Mouse (Mus musculus) thymus, postnatal 10 days (tissue): ENCODE measurements around the gene Anapc2.
"Not testable (repeated sequence)": the region's sequence is repeated elsewhere in the genome, so short reads cannot be mapped to it uniquely, and the experiment has no call there.

Experiments
- DNase-seq, 2 experiments: peaks; one replicate each; pipeline ENCODE4 v3.0.0; 2021; ENCODE audit warnings: low spot score in 2 of 2

The Anapc2 gene

GRCm38 (mm10) chr2:25240723-25241437, 31.4 kb upstream of the Anapc2 start:
- no peak for DNase-seq

- DNase-seq = no peak
Measured at GRCm38 (mm10) chr2:25241438-25241775, 30.9 kb upstream of the Anapc2 start.

- DNase-seq = peak in 1 of 2 experiments; percentile 35
Measured at GRCm38 (mm10) chr2:25242101-25242506, 30.2 kb upstream of the Anapc2 start, which contains the start of the genes Rnf208 and Cysrt1. Gene Rnf208 (plus strand): TSS chr2:25242255. Gene Cysrt1 (minus strand): TSS chr2:25242452.

- DNase-seq = no peak
Measured at GRCm38 (mm10) chr2:25243342-25243741, 28.9 kb upstream of the Anapc2 start.

GRCm38 (mm10) chr2:25244144-25244543, 28.1 kb upstream of the Anapc2 start:
- DNase-seq = no peak

- DNase-seq = no peak
Measured at GRCm38 (mm10) chr2:25246183-25247072, 25.9 kb upstream of the Anapc2 start, which contains the start of gene AL732309.1. Gene AL732309.1 (minus strand): TSS chr2:25246863.

GRCm38 (mm10) chr2:25252331-25252730, 19.9 kb upstream of the Anapc2 start:
- DNase-seq = no peak

GRCm38 (mm10) chr2:25255284-25255779, 16.9 kb upstream of the Anapc2 start, which contains the start of gene Tmem203:
Gene Tmem203 (plus strand): TSS chr2:25255439.
- peak; percentile 78 to 82 for DNase-seq

- peak; percentile 40 to 68 for DNase-seq
Measured at GRCm38 (mm10) chr2:25256443-25257109, 15.7 kb upstream of the Anapc2 start.

- DNase-seq = not testable (repeated sequence)
Measured at GRCm38 (mm10) chr2:25257250-25257649, 15.0 kb upstream of the Anapc2 start.

- no peak for DNase-seq
Measured at GRCm38 (mm10) chr2:25258887-25259286, 13.4 kb upstream of the Anapc2 start.

- DNase-seq = no peak
Measured at GRCm38 (mm10) chr2:25261870-25262269, 10.4 kb upstream of the Anapc2 start.

- DNase-seq = peak; percentile 92 to 94
Measured at GRCm38 (mm10) chr2:25262291-25262767, 9.9 kb upstream of the Anapc2 start, which contains the start of gene Tprn. Gene Tprn (plus strand): TSS chr2:25262618.

- DNase-seq = peak; percentile 47 to 63
Measured at GRCm38 (mm10) chr2:25262795-25263622, 9.3 kb upstream of the Anapc2 start.

- no peak for DNase-seq
Measured at GRCm38 (mm10) chr2:25263623-25264285, 8.5 kb upstream of the Anapc2 start.

GRCm38 (mm10) chr2:25264286-25264660, 8.0 kb upstream of the Anapc2 start:
- DNase-seq = no peak

GRCm38 (mm10) chr2:25264851-25265250, 7.4 kb upstream of the Anapc2 start:
- no peak for DNase-seq

- DNase-seq = no peak
Measured at GRCm38 (mm10) chr2:25265897-25266656, 6.2 kb upstream of the Anapc2 start.

- no peak for DNase-seq
Measured at GRCm38 (mm10) chr2:25266720-25267119, 5.6 kb upstream of the Anapc2 start.
